Mouse (Mus musculus) Patski (cell line): Measurements from ENCODE around the gene Eno3. TPM values are rescaled to one million over a fixed set of nuclear protein-coding genes. Genes with fewer than 3 reads are reported as not detected.

Experiments used
- ATAC-seq: fragments of 100-300 bp; one replicate; pipeline ENCODE4 v1.8.0; 2021
- CTCF ChIA-PET: fragments of 350-600 bp; sonication (Branson Sonifier 250); formaldehyde crosslinking; loops from one replicate; lab custom pipeline; 2022; ENCODE audit warnings: inconsistent platforms; lab: Charles Lee
- POLR2A ChIA-PET: fragments of 350-600 bp; sonication (Branson Sonifier 250); formaldehyde crosslinking; loops from one replicate; lab custom pipeline; 2022; ENCODE audit warnings: antibody characterized with exemption, inconsistent platforms; lab: Charles Lee
- DNase-seq: peaks from one replicate; pipeline ENCODE4 v3.0.0-alpha.2; 2011; ENCODE audit warnings: low read depth, low spot score
- H3K27me3 ChIP-seq: fragments of 371-371 bp; one replicate; pipeline ENCODE4 v1.5.1; 2021
- CTCF ChIP-seq: fragments of 100-300 bp; IDR thresholded peaks from one replicate; pipeline ENCODE4 v1.5.1; 2021
- in situ Hi-C: fragments of 300-500 bp; cut with MboI; formaldehyde crosslinking; loops from 3 replicates; pipeline ENCODE4 v1.11.1; 2018; ENCODE audit warnings: low pct_unique_long_range_greater_than_20kb, mixed read lengths
- polyA plus RNA-seq: library from polyadenylated mRNA; unstranded; gene quantifications from one replicate; pipeline ENCODE4 v1.2.3, GENCODE M21; 2021

Eno3 gene
- polyA plus RNA-seq, 1 experiment from 2014 or later = 16.2 TPM

DNA sequence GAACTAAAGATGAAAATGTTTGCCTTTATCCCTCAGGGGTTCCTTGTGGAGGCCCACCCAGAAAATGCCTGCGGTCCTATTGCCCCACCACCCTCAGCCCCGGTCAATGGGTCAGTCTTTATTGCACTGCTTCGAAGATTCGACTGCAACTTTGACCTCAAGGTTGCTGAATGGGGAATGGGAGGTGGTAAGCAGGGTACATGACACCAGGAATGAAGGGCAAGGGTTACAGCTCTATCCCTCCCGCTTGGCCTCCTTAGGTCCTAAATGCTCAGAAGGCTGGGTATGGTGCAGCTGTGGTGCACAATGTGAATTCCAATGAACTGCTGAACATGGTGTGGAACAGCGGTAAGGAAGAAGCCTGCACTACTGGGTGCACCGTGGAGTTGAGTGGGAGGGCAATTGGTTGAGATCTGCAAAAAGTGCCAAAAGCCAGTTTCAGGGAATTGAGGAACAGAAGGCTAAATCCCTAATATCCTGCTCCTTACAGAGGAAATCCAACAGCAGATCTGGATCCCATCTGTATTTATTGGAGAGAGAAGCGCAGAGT lies 7.7 kb upstream of the Eno3 start:
- no peak for TF ChIP-seq CTCF
- in situ Hi-C loops = no loop called here
- POLR2A ChIA-PET = interaction anchor here (4.2 kb wide), 1 partner anchor 19 kb away, joined by 21 read pairs; the partner anchor contains the start of gene Spag7
- H3K27me3 ChIP-seq = no peaks in the 10 kb centered on the region
- DNase-seq (no peak), ATAC-seq (no peak)
- CTCF ChIA-PET = interaction anchor here (1.1 kb wide), 1 partner anchor 13 kb away, joined by 3 read pairs; no protein-coding TSS in a partner anchor

DNA sequence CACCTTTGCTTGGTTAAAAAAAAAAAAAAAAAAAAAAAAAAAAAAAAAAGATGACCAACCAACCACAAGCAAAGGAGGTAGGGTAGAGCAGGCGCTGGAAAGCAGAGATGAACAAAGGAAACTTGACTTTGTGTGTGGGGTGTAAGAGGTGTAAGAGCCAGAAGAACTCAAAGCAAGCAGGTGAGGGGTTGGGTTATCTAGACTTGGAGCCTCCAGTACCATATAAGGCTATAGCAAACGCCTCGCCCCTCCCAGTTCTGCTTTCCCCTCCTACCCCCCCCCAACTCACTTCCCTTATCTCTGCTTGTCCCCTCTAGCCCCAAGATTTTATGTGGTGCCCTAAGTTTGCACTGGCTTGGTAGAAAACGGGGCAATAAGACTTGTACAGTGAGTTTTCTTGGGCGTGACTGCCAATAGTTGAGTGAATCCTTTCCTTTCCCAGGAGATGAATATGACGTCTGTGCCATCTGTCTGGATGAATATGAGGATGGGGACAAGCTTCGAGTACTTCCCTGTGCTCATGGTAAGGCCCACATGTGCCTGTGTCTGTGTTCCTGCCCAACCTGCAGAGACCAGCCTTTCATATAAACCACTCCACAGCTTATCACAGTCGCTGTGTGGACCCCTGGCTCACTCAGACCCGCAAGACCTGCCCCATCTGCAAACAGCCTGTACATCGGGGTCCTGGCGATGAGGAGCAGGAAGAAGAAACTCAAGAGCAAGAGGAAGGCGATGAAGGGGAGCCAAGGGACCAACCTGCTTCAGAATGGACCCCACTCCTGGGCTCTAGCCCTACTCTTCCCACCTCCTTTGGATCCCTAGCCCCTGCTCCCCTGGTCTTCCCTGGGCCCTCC lies 6.5 kb upstream of the Eno3 start:
- ATAC-seq (no peak), DNase-seq (no peak)
- no peaks in the 10 kb centered on the region for H3K27me3 ChIP-seq
- CTCF ChIA-PET = no interaction called here
- TF ChIP-seq CTCF = no peak
- POLR2A ChIA-PET = interaction anchor here (0.6 to 4.2 kb wide), 3 partner anchors 18 to 127 kb away, joined by 3 to 21 read pairs (median 15); partner anchors contain the start of gene Spag7
- in situ Hi-C loops = no loop called here

DNA sequence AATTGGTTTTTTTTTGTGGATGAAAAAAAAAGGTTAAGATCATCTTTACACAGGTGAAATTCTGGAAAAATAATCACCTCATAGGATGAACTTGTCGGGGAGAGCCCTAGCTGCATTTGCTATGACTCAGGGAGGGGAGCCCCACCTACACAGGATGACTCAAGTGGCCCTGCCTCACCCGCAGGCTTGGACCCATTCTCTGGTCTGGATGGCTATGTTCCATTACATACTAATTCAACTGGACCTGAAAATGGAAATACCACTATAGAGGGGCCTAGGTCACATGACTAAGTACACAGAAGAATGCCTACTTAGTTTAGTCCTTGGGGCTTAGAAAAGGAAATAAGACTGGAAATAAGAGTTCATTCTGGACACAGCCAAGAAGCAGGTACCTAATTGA lies 5.6 kb upstream of the Eno3 start:
- no peak for TF ChIP-seq CTCF
- no peaks in the 10 kb centered on the region for H3K27me3 ChIP-seq
- no peak for ATAC-seq
- POLR2A ChIA-PET = interaction anchor here (3.1 kb wide), 1 partner anchor 17 kb away, joined by 15 read pairs; the partner anchor contains the start of gene Spag7
- in situ Hi-C loops = no loop called here
- CTCF ChIA-PET = interaction anchor here (1.7 kb wide), 1 partner anchor 46 kb away, joined by 4 read pairs; no protein-coding TSS in a partner anchor
- no peak for DNase-seq

DNA sequence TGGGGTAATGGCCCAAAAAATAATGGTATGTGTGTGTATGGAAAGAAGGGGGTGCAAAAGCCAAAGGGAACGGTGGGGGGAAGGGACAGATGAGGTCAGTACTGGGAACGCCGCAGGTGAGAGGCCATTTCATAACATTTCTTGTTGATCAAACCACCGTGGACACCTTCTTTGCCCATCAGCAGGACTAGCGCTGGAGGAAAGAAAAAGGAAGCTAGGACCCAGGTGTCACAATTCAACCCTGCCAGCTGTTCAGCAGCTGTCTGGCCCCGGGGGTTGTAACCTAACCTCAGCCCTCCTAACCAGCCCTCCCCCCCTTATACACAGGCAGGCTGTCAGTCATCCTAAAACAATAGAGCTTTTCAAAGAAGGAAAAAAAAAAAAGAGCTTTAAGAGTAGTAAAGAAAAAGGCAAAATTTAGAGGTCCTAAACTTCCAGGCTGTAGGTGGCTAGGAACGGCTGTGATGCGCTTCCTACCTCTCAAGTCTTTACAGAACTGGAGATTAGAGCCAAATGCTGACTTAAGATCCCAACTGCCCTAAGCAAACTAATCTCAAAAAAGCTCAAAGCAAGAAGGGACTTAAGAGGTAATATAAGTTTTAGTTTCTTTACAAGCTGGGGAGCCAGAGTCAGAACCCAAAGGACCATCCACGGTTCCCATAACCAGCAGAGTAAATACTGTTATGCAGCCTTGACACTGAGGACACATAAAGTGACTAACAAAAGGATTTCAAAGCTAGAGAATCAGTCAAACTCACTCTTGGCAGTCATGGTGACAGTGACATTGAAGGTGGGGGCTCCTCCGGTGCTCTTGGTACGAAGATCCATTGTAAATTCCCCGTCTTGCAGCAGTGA lies 4.7 kb upstream of the Eno3 start:
- TF ChIP-seq CTCF = no peak
- CTCF ChIA-PET = interaction anchor here (0.5 to 1.7 kb wide), 2 partner anchors 45 to 134 kb away, joined by 3 to 4 read pairs; no protein-coding TSS in a partner anchor
- POLR2A ChIA-PET = interaction anchor here (3.1 kb wide), 1 partner anchor 16 kb away, joined by 15 read pairs; the partner anchor contains the start of gene Spag7
- in situ Hi-C loops = no loop called here
- no peak for ATAC-seq
- no peak for DNase-seq
- H3K27me3 ChIP-seq = no peaks in the 10 kb centered on the region

DNA sequence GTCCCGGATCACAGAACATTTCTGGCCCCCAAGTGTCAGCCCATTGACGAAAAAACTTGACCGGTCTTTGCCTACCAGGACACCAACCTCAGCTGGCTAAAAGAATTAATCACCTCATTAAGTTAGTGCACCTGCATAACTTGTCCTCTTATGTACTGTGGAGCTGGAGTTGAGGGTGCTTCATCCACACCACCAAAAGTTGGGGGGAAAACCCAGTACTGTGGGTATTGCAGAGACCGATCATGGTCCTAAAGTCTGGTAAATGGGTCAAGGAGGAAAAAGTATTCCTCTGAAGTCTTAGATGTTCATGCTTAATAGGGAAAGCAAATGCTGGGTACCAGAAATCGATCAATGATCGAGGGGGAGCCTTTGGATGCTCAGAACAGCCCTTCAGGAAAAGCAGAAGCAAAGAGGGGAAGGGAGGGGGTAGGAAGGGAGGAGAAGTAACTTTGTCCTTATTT lies 4.1 kb upstream of the Eno3 start:
- DNase-seq (no peak), ATAC-seq (no peak)
- H3K27me3 ChIP-seq = no peaks in the 10 kb centered on the region
- ChIA-PET POLR2A (interaction anchor here (3.1 kb wide), 1 partner anchor 15 kb away, joined by 15 read pairs; the partner anchor contains the start of gene Spag7), CTCF (interaction anchor here (1.7 kb wide), 1 partner anchor 45 kb away, joined by 4 read pairs; no protein-coding TSS in a partner anchor)
- in situ Hi-C loops = no loop called here
- no peak for TF ChIP-seq CTCF

DNA sequence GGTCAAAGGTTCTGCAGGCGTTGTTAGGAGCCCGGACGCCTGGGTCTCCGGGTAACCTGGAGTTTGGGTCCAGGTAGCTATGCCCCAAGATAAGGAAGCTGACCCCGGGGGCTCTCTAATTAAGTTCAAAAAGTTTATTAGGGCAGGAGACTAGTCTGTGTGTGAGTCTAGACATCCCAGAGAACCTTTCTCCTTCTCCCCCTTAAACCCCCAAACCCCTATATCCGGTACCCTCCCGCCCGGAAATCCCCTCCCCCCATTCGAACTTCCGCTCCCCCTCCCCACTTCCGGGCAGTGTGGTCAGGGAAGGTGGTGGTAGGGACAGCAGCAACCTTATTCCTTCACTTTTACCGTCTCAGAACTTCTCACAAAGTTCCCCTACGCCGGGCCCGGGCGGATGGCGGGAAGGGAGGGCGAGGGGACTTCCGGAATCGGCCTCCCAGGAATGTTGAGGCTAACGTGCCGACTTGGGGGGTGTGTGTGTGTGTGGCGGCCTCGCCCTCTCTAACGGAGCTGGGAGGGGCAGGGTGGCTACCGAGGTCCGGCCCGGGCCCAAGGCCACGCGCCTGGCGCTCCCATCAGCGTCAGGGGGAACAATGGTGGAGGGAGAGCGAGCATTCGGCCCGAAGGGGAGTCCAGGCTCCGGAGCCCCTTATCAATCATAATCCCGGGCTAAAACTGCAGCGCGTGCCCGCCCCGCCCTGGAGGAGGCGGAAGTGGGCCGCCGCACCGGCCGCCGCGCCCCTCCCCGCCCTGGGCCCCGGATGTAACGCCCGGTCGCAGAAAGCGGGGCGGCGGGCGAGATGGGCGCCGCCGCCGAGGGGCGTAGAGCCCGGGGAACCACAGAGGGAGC lies 3.4 kb upstream of the Eno3 start:
- H3K27me3 ChIP-seq = no peaks in the 10 kb centered on the region
- DNase-seq (no peak), ATAC-seq (peak; percentile 12)
- ChIA-PET CTCF (no interaction called here), POLR2A (interaction anchor here (3.1 to 6.4 kb wide), 2 partner anchors 14 to 15 kb away, joined by 15 to 52 read pairs; partner anchors contain the start of gene Spag7)
- in situ Hi-C loops = no loop called here
- TF ChIP-seq CTCF = no peak

DNA sequence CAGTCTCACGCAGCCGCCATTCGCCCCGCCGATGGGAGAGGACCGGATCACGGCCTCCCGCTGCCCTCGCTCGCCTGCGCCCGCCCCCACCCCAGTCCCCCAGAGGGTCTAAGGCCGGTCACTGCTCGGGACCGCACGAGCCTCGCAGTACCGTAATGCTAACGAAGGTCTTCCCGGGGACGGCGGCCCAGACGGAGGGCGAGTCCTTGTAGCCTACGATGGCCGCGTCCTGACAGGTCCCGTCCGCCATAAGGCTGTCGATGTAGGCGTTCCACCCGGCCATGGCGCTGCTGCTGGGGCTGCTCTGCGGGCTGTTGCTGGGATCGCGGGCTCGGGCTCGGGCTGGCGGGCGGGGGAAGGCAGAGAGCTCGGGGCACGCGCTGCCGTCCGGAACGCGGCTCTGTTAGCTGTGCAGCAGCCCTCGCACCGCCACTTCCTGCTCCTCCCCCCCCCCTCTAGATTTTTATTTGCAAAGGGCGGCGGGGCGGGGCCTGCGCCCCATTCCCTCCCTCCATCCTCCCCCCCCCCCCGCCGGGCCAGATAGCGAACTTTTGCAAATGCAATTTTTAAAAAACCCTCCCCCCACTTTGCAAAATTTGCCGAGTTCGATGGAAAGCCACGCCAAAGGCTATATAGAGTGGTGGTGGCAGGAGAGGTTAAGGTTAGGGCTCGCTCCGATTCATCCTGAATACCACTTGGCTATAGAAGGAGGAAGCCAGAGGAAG lies 2.6 kb upstream of the Eno3 start, which contains the start of gene Pfn1:
Pfn1 (minus strand) TSS at position 447 of the 725 bp plus-strand sequence.
- H3K27me3 ChIP-seq = no peaks in the 10 kb centered on the region
- no peak for DNase-seq
- CTCF ChIA-PET = no interaction called here
- TF ChIP-seq CTCF = no peak
- in situ Hi-C loops = no loop called here
- POLR2A ChIA-PET = interaction anchor here (6.4 kb wide), 1 partner anchor 13 kb away, joined by 52 read pairs; the partner anchor contains the start of gene Spag7
- ATAC-seq = peak; percentile 32

DNA sequence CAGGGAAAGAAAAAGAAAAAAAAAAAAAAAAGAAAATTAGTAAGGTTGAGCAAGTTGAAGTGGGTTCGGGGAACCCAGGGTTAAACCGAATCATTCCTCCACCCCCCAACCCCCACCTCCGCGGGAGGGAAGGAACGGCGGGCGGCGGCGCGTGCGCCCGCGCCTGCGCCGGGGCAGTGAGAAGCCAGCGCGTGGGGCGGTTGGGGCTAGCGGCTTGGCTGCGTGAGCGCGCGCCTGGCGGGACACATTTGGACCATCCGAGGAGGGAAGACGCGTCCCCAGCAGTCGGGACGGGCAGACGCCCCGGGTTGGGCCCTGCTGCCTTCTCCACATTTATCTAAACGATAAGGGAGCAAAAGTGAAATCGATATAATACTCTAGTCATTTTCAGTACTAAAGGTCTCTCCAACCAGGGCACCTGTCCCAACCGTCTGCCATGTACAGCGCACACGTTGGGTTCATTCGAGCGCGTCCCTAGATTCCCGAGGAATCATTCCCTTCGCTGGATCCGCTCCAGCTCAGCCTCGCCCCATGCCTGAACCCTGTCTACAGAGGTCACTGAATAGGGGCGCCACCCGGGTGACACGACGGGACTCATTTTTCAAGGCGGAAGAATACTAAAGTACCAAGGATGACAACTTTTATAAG lies 2.0 kb upstream of the Eno3 start:
- ChIA-PET CTCF (no interaction called here), POLR2A (interaction anchor here (1.8 to 6.4 kb wide), 2 partner anchors 8 to 13 kb away, joined by 3 to 52 read pairs; partner anchors contain the start of genes Rnf167, Slc25a11 and Spag7)
- DNase-seq (no peak), ATAC-seq (peak; percentile 24)
- in situ Hi-C loops = no loop called here
- TF ChIP-seq CTCF = no peak
- H3K27me3 ChIP-seq = no peaks in the 10 kb centered on the region
